Mouse (Mus musculus) central nervous system, embryonic 11.5 days (tissue): ENCODE measurements around the gene Armh3. TPM values are rescaled to one million over a fixed set of nuclear protein-coding genes. Genes with fewer than 3 reads are reported as not detected.

Experiments used
- polyA plus RNA-seq: library from polyadenylated mRNA; depleted of rRNA; stranded (reverse); fragments of >200 nt; gene quantifications from 2 replicates; pipeline ENCODE4 v1.2.3, GENCODE M21; 2012; rRNA removed

The Armh3 gene
- 9.4 and 13.5 TPM in 2 replicates for polyA plus RNA-seq

GRCm38 (mm10) chr19:45997785-45998693, at the start of gene Armh3:
Gene Armh3 (minus strand): TSS chr19:45998488.

GRCm38 (mm10) chr19:46044993-46045695, 46.9 kb upstream of the Armh3 start, which contains the start of gene Ldb1:
Gene Ldb1 (minus strand): TSS chr19:46045214.

GRCm38 (mm10) chr19:46044271-46044992, 46.1 kb upstream of the Armh3 start, which contains the start of gene Pprc1:
Gene Pprc1 (plus strand): TSS chr19:46044886.

GRCm38 (mm10) chr19:46003371-46004226, 5.3 kb upstream of the Armh3 start, which contains the start of gene Hps6:
Gene Hps6 (plus strand): TSS chr19:46003508.

GRCm38 (mm10) chr19:45815831-45816405, 182.4 kb downstream of the Armh3 start, which contains the start of gene Kcnip2:
Gene Kcnip2 (minus strand): TSS chr19:45816061.

GRCm38 (mm10) chr19:45783181-45783932, 214.9 kb downstream of the Armh3 start, which contains the start of gene Mgea5:
Gene Mgea5 (minus strand): TSS chr19:45783837.

Other genes starting within 250 kb of the Armh3 start
- 119 and 122 TPM in 2 replicates for gene Npm3, start 248.9 kb downstream of the Armh3 start, polyA plus RNA-seq
- gene Mgea5, start 214.7 kb downstream of the Armh3 start, polyA plus RNA-seq: 140 and 157 TPM in 2 replicates
- 1.1 and 1.7 TPM in 2 replicates for gene Kcnip2, start 182.4 kb downstream of the Armh3 start, polyA plus RNA-seq
- gene Hps6, start 5.0 kb upstream of the Armh3 start, polyA plus RNA-seq: 2.1 and 2.3 TPM in 2 replicates
- gene Pprc1, start 46.4 kb upstream of the Armh3 start, polyA plus RNA-seq: 44.8 and 45.9 TPM in 2 replicates
- gene Ldb1, start 46.7 kb upstream of the Armh3 start, polyA plus RNA-seq: 360 and 411 TPM in 2 replicates
- 83.1 and 110 TPM in 2 replicates for gene Nolc1, start 77.4 kb upstream of the Armh3 start, polyA plus RNA-seq
- 0.02 TPM in 1 of 2 replicates, not detected in the other for gene Elovl3, start 133.4 kb upstream of the Armh3 start, polyA plus RNA-seq
- 0.10 and 3.8 TPM in 2 replicates for gene Pitx3, start 149.8 kb upstream of the Armh3 start, polyA plus RNA-seq
- gene Gbf1, start 154.0 kb upstream of the Armh3 start, polyA plus RNA-seq: 46.2 and 54.9 TPM in 2 replicates